Mouse (Mus musculus) hindbrain, embryonic 11.5 days (tissue): Measurements from ENCODE around the gene Dlg2. TPM values are rescaled to one million over a fixed set of nuclear protein-coding genes. Genes with fewer than 3 reads are reported as not detected.

Source experiments
- ATAC-seq: fragments of 200-750 bp; cut with Nextera tagmentation; 2 replicates; pipeline ENCODE4 v1.8.0; 2017; ENCODE audit warnings: mild to moderate bottlenecking, moderate TSS enrichment, moderate library complexity; ENCODE audit not compliant: low FRiP score
- DNase-seq: peaks from one replicate; pipeline ENCODE4 v3.0.0-alpha.2; 2015; ENCODE audit warnings: low spot score
- H3K27ac ChIP-seq: fragments of 300-500 bp; sonication (generic); 2 replicates; pipeline ENCODE4 v1.5.1; 2014; ENCODE audit warnings: mild to moderate bottlenecking, low read depth, low read length
- H3K27me3 ChIP-seq: fragments of 300-500 bp; sonication (generic); 2 replicates; pipeline ENCODE4 v1.6.1; 2014; ENCODE audit warnings: mild to moderate bottlenecking, low read length, moderate library complexity, mixed read lengths; ENCODE audit not compliant: control insufficient read depth, insufficient read depth
- H3K36me3 ChIP-seq: fragments of 300-500 bp; sonication (generic); 2 replicates; pipeline ENCODE4 v1.6.1; 2014; ENCODE audit warnings: mild to moderate bottlenecking, low read length, moderate library complexity, mixed read lengths; ENCODE audit not compliant: control insufficient read depth, insufficient read depth
- H3K4me1 ChIP-seq: fragments of 300-500 bp; sonication (generic); replicated peaks from 2 replicates; pipeline ENCODE4 v1.6.1; 2014; ENCODE audit warnings: low read length, mixed read lengths; ENCODE audit not compliant: control insufficient read depth, insufficient read depth
- H3K4me2 ChIP-seq: fragments of 300-500 bp; sonication (generic); replicated peaks from 2 replicates; pipeline ENCODE4 v1.6.1; 2014; ENCODE audit warnings: mild to moderate bottlenecking, low read depth, low read length
- H3K4me3 ChIP-seq: fragments of 300-500 bp; sonication (generic); 2 replicates; pipeline ENCODE4 v1.5.1; 2014; ENCODE audit warnings: low read depth, low read length
- H3K9ac ChIP-seq: fragments of 300-500 bp; sonication (generic); 2 replicates; pipeline ENCODE4 v1.6.1; 2014; ENCODE audit warnings: low read depth, low read length
- H3K9me3 ChIP-seq: fragments of 300-500 bp; sonication (generic); 2 replicates; pipeline ENCODE4 v1.6.1; 2016; ENCODE audit warnings: low read length; ENCODE audit not compliant: control insufficient read depth
- WGBS: fragments of 180-500 bp; shearing (Covaris S2); extraction: QIAGEN DNeasy Blood & Tissue Kit; methylation state at CpG from one replicate; pipeline ENCODE4 v1.1.7; 2014; 5-methylcytosine and 5-hydroxymethylcytosine counted together
- polyA plus RNA-seq: library from polyadenylated mRNA; unstranded; fragments of >200 nt; fragmentation: Nextera tagmentation; extraction: Ambion mirVana; gene quantifications from 2 replicates; pipeline ENCODE4 v1.2.1, GENCODE M21; 2014

Dlg2 gene
- polyA plus RNA-seq, 1 experiment from 2014 or later: 3.1 TPM

GRCm38 (mm10) chr7:91463256-91463655 is 986.8 kb downstream of the Dlg2 start:
- DNase-seq: no peak

GRCm38 (mm10) chr7:91467061-91467460 is 990.6 kb downstream of the Dlg2 start:
- no peaks in the 10 kb centered on the region for H3K27me3 ChIP-seq
- H3K27ac ChIP-seq: no peak overlapping the region
- DNase-seq: no peak
- no peaks in the 10 kb centered on the region for H3K9me3 ChIP-seq
- H3K4me1 ChIP-seq: no peaks in the 10 kb centered on the region
- no peak for ATAC-seq
- no peaks in the 10 kb centered on the region for H3K36me3 ChIP-seq
- H3K9ac ChIP-seq: no peak overlapping the region
- no peak overlapping the region for H3K4me3 ChIP-seq
- no peak overlapping the region for H3K4me2 ChIP-seq
- 87% methylated on average over 3 of the region's 3 CpGs for WGBS

More at GRCm38 (mm10) chr7:91463256-91463655, 986.8 kb downstream of the Dlg2 start:
- WGBS: 70% methylated on average over 7 of the region's 7 CpGs
- ATAC-seq: no peak
- Histone ChIP-seq H3K4me2 (no peak overlapping the region), H3K9me3 (no peaks in the 10 kb centered on the region), H3K4me3 (no peak overlapping the region), H3K9ac (no peak overlapping the region), H3K27ac (no peak overlapping the region), H3K4me1 (no peaks in the 10 kb centered on the region), H3K27me3 (no peaks in the 10 kb centered on the region), H3K36me3 (no peaks in the 10 kb centered on the region)

GRCm38 (mm10) chr7:91479145-91479544 is 1002.7 kb downstream of the Dlg2 start:
- Histone ChIP-seq H3K9me3 (no peaks in the 10 kb centered on the region), H3K9ac (no peak overlapping the region), H3K4me2 (no peak overlapping the region), H3K4me1 (no peaks in the 10 kb centered on the region), H3K36me3 (no peaks in the 10 kb centered on the region), H3K27me3 (no peaks in the 10 kb centered on the region), H3K27ac (no peak overlapping the region), H3K4me3 (no peak overlapping the region)
- WGBS: 85% methylated on average over 3 of the region's 3 CpGs
- DNase-seq: no peak
- ATAC-seq: no peak

GRCm38 (mm10) chr7:91481574-91482197 is 1005.2 kb downstream of the Dlg2 start:
- H3K27ac ChIP-seq: no peak overlapping the region
- H3K27me3 ChIP-seq: no peaks in the 10 kb centered on the region
- WGBS: 79% methylated on average over 1 of the region's 1 CpGs
- H3K4me2 ChIP-seq: no peak overlapping the region
- no peaks in the 10 kb centered on the region for H3K9me3 ChIP-seq
- no peaks in the 10 kb centered on the region for H3K4me1 ChIP-seq
- no peak overlapping the region for H3K4me3 ChIP-seq
- no peak overlapping the region for H3K9ac ChIP-seq
- DNase-seq (no peak), ATAC-seq (no peak)
- H3K36me3 ChIP-seq: no peaks in the 10 kb centered on the region

GRCm38 (mm10) chr7:91493234-91493633 is 1016.8 kb downstream of the Dlg2 start:
- no peak overlapping the region for H3K9ac ChIP-seq
- no peak overlapping the region for H3K27ac ChIP-seq
- no peak for DNase-seq
- H3K4me3 ChIP-seq: no peak overlapping the region
- no peaks in the 10 kb centered on the region for H3K27me3 ChIP-seq
- H3K4me2 ChIP-seq: no peak overlapping the region
- H3K9me3 ChIP-seq: no peaks in the 10 kb centered on the region
- H3K4me1 ChIP-seq: no peaks in the 10 kb centered on the region
- 72% methylated on average over 3 of the region's 3 CpGs for WGBS
- no peaks in the 10 kb centered on the region for H3K36me3 ChIP-seq
- ATAC-seq: no peak

GRCm38 (mm10) chr7:91495526-91495925 is 1019.1 kb downstream of the Dlg2 start:
- ATAC-seq (no peak), DNase-seq (no peak)
- 80% methylated on average over 5 of the region's 5 CpGs for WGBS
- H3K4me2 ChIP-seq: no peak overlapping the region
- no peaks in the 10 kb centered on the region for H3K36me3 ChIP-seq
- H3K4me3 ChIP-seq: no peak overlapping the region
- H3K9me3 ChIP-seq: no peaks in the 10 kb centered on the region
- no peaks in the 10 kb centered on the region for H3K4me1 ChIP-seq
- no peak overlapping the region for H3K27ac ChIP-seq
- no peak overlapping the region for H3K9ac ChIP-seq
- H3K27me3 ChIP-seq: no peaks in the 10 kb centered on the region

GRCm38 (mm10) chr7:91511119-91511518 is 1034.6 kb downstream of the Dlg2 start:
- H3K27me3 ChIP-seq: no peaks in the 10 kb centered on the region
- no peaks in the 10 kb centered on the region for H3K4me1 ChIP-seq
- no peaks in the 10 kb centered on the region for H3K36me3 ChIP-seq
- no peak overlapping the region for H3K4me2 ChIP-seq
- DNase-seq (no peak), ATAC-seq (no peak)
- no peak overlapping the region for H3K27ac ChIP-seq
- 70% methylated on average over 1 of the region's 1 CpGs for WGBS
- H3K9ac ChIP-seq: no peak overlapping the region
- no peak overlapping the region for H3K4me3 ChIP-seq
- H3K9me3 ChIP-seq: no peaks in the 10 kb centered on the region

GRCm38 (mm10) chr7:91514445-91514844 is 1038.0 kb downstream of the Dlg2 start:
- WGBS: 78% methylated on average over 3 of the region's 3 CpGs

GRCm38 (mm10) chr7:91516225-91516624 is 1039.8 kb downstream of the Dlg2 start:
- Histone ChIP-seq H3K4me2 (no peak overlapping the region), H3K9me3 (no peaks in the 10 kb centered on the region), H3K27me3 (no peaks in the 10 kb centered on the region), H3K27ac (no peak overlapping the region), H3K4me1 (no peaks in the 10 kb centered on the region), H3K36me3 (no peaks in the 10 kb centered on the region), H3K9ac (no peak overlapping the region), H3K4me3 (no peak overlapping the region)
- ATAC-seq (no peak), DNase-seq (no peak)
- WGBS: 82% methylated on average over 3 of the region's 3 CpGs

More at GRCm38 (mm10) chr7:91514445-91514844, 1038.0 kb downstream of the Dlg2 start:
- ATAC-seq: no peak
- no peaks in the 10 kb centered on the region for H3K36me3 ChIP-seq
- no peaks in the 10 kb centered on the region for H3K27me3 ChIP-seq
- no peaks in the 10 kb centered on the region for H3K4me1 ChIP-seq
- DNase-seq: no peak
- no peak overlapping the region for H3K27ac ChIP-seq
- H3K4me2 ChIP-seq: no peak overlapping the region
- no peaks in the 10 kb centered on the region for H3K9me3 ChIP-seq
- no peak overlapping the region for H3K9ac ChIP-seq
- H3K4me3 ChIP-seq: no peak overlapping the region
